Comparison of ENCODE assay signal across 20 mouse cellular contexts in genomic region chr8:116399452-116399851, GRCm38 (mm10).
DNase-seq lines count a peak whose midpoint lies in the region; ATAC-seq and TF ChIP-seq lines count a peak whose summit lies in the region.
"Had no signal": no experiment of that assay in that cellular context is flagged by ENCODE, and none has a peak within 500 bp of the region (broad histone marks: within the 10 kb centered on the region; RNA-seq: fewer than 3 reads in every experiment).

No protein-coding gene starts in this region.

- no peaks in the 10 kb centered on the region for H3K27me3 ChIP-seq in liver, adult 2 months (ENCODE audit: control insufficient read depth, insufficient read depth, low read length)
- no peaks in the 10 kb centered on the region for H3K27me3 ChIP-seq in liver, embryonic 12.5 days (replicated peaks)
- H3K27me3 ChIP-seq in kidney, embryonic 14.5 days (ENCODE audit: control insufficient read depth, insufficient read depth, low read length) = no peaks in the 10 kb centered on the region
- no peaks in the 10 kb centered on the region for H3K27me3 ChIP-seq in hindbrain, embryonic 10.5 days (ENCODE audit: insufficient read depth, poor library complexity, severe bottlenecking)
- H3K27me3 ChIP-seq: forebrain, embryonic 13.5 days; heart, embryonic 13.5 days; hindbrain, embryonic 13.5 days had no signal

- TF ChIP-seq CTCF in liver, adult 2 months (IDR thresholded peaks at IDR 0.05; ENCODE audit: low read depth, low read length) = no peak

- TF ChIP-seq POLR2A in liver, adult 2 months (IDR thresholded peaks at IDR 0.05; ENCODE audit: extremely low read depth, insufficient read depth, low read length) = no peak

- no peaks in the 10 kb centered on the region for H3K9me3 ChIP-seq in liver, embryonic 12.5 days (replicated peaks)
- peaks cover 7% of the 10 kb centered on the region; the same call in 1 of the 2 replicates for H3K9me3 ChIP-seq in kidney, embryonic 14.5 days (ENCODE audit: control insufficient read depth, low read length)
- no peaks in the 10 kb centered on the region; the same call in 1 of the 2 replicates for H3K9me3 ChIP-seq in hindbrain, embryonic 10.5 days
- H3K9me3 ChIP-seq: heart, embryonic 13.5 days; hindbrain, embryonic 13.5 days had no signal

- H3K4me1 ChIP-seq in liver, adult 2 months (ENCODE audit: control insufficient read depth, insufficient read depth, low read length) = peaks cover 19% of the 10 kb centered on the region
- H3K4me1 ChIP-seq in liver, embryonic 12.5 days = no peaks in the 10 kb centered on the region
- no peaks in the 10 kb centered on the region for H3K4me1 ChIP-seq in kidney, embryonic 14.5 days (ENCODE audit: control insufficient read depth, insufficient read depth, low read length)
- no peaks in the 10 kb centered on the region for H3K4me1 ChIP-seq in hindbrain, embryonic 10.5 days (replicated peaks)
- H3K4me1 ChIP-seq: forebrain, embryonic 13.5 days; heart, embryonic 13.5 days; hindbrain, embryonic 13.5 days had no signal

- H3K36me3 ChIP-seq in liver, adult 2 months (ENCODE audit: control insufficient read depth, insufficient read depth, low read length) = no peaks in the 10 kb centered on the region
- no peaks in the 10 kb centered on the region for H3K36me3 ChIP-seq in liver, embryonic 12.5 days
- H3K36me3 ChIP-seq in kidney, embryonic 14.5 days (ENCODE audit: control insufficient read depth, insufficient read depth, low read length) = no peaks in the 10 kb centered on the region
- H3K36me3 ChIP-seq in hindbrain, embryonic 10.5 days = no peaks in the 10 kb centered on the region
- H3K36me3 ChIP-seq: heart, embryonic 13.5 days; hindbrain, embryonic 13.5 days had no signal

- no peak overlapping the region for H3K9ac ChIP-seq in liver, adult 2 months (ENCODE audit: low read depth, low read length)
- no peak overlapping the region for H3K9ac ChIP-seq in liver, embryonic 12.5 days
- no peak overlapping the region for H3K9ac ChIP-seq in kidney, embryonic 14.5 days (ENCODE audit: low read depth, low read length)
- H3K9ac ChIP-seq: forebrain, embryonic 13.5 days; forebrain, postnatal 0 days; heart, embryonic 13.5 days; hindbrain, embryonic 13.5 days had no signal

- WGBS in liver, adult 2 months = 15% methylated on average over 2 of the region's 2 CpGs
- 59% methylated on average over 2 of the region's 2 CpGs for WGBS in liver, embryonic 12.5 days (ENCODE audit: insufficient replicate concordance)
- WGBS in kidney, embryonic 14.5 days = 50% methylated on average over 2 of the region's 2 CpGs
- 68% methylated on average over 2 of the region's 2 CpGs for WGBS in hindbrain, embryonic 10.5 days

- no peak overlapping the region for H3K4me3 ChIP-seq in liver, adult 2 months (ENCODE audit: insufficient read depth, low read depth, low read length)
- H3K4me3 ChIP-seq in liver, embryonic 12.5 days = no peak overlapping the region
- H3K4me3 ChIP-seq in kidney, embryonic 14.5 days (ENCODE audit: low read length) = no peak overlapping the region
- no peak overlapping the region for H3K4me3 ChIP-seq in hindbrain, embryonic 10.5 days
- H3K4me3 ChIP-seq: forebrain, embryonic 13.5 days; gastrocnemius, adult 2 months; heart, embryonic 13.5 days; hindbrain, embryonic 13.5 days had no signal

- H3K79me2 ChIP-seq in liver, adult 2 months (ENCODE audit: control insufficient read depth, insufficient read depth, low read length) = no peaks in the 10 kb centered on the region

- no peak overlapping the region for H3K4me2 ChIP-seq in liver, embryonic 12.5 days
- H3K4me2 ChIP-seq in kidney, embryonic 14.5 days (replicated peaks; ENCODE audit: low read depth, low read length) = no peak overlapping the region
- H3K4me2 ChIP-seq: forebrain, embryonic 13.5 days; heart, embryonic 13.5 days; hindbrain, embryonic 13.5 days had no signal

- ATAC-seq in liver, embryonic 12.5 days = no peak
- peak; percentile 35; the same call in 1 of the 2 replicates for ATAC-seq in kidney, embryonic 14.5 days (ENCODE audit: low FRiP score, low TSS enrichment)
- ATAC-seq: forebrain, embryonic 13.5 days; forebrain, postnatal 0 days; hindbrain, postnatal 0 days had no signal

- DNase-seq in liver, adult 2 months (ENCODE audit: extremely low read depth, low read depth, low spot score) = peak; percentile 89
- peak; percentile 9 to 69 for DNase-seq in kidney, adult 8-10 months
- DNase-seq in kidney, postnatal 14 days = peak; percentile 50
- no peak for DNase-seq in hindbrain, embryonic 10.5 days (ENCODE audit: low spot score)
- DNase-seq in c-Kit-positive CD71-positive TER-119-positive erythroid progenitor cells, embryonic 14.5 days (ENCODE audit: low spot score) = no peak
- DNase-seq: adrenal gland, adult 8-10 months; adrenal gland, postnatal 36 days; cerebellum, adult 11-12 months; cerebellum, adult 9-11 months; cerebellum, postnatal 36 days; forebrain, postnatal 0 days; gastrocnemius, adult 2 months; gastrocnemius, postnatal 25 days; heart, postnatal 4 days had no signal

- peak overlapping the region; percentile 52 for H3K27ac ChIP-seq in liver, adult 2 months (replicated peaks; ENCODE audit: insufficient read depth, low read depth, low read length)
- no peak overlapping the region for H3K27ac ChIP-seq in liver, embryonic 12.5 days
- no peak overlapping the region for H3K27ac ChIP-seq in kidney, embryonic 14.5 days (ENCODE audit: low read depth, low read length)
- no peak overlapping the region for H3K27ac ChIP-seq in hindbrain, embryonic 10.5 days
- H3K27ac ChIP-seq: forebrain, embryonic 13.5 days; gastrocnemius, adult 2 months; heart, embryonic 13.5 days; hindbrain, embryonic 13.5 days; hindbrain, postnatal 0 days had no signal

Comparison
In these comparisons a context has a peak if more than half of its experiments do, and no peak if none do; other contexts are left out.
1. DNase-seq: peak in liver, adult 2 months (single experiment), kidney, adult 8-10 months (2 of 2) and kidney, postnatal 14 days (single experiment); none in hindbrain, embryonic 10.5 days (single experiment) and c-Kit-positive CD71-positive TER-119-positive erythroid progenitor cells, embryonic 14.5 days (single experiment).